Mouse (Mus musculus): ENCODE data around the gene Cyp8b1. TPM values are rescaled to one million over a fixed set of nuclear protein-coding genes. Genes with fewer than 3 reads are reported as not detected.

The Cyp8b1 gene
- polyA plus RNA-seq, 2 experiments, result not detected

- H3K4me2 ChIP-seq (replicated peaks; ENCODE audit: low read depth, low read length, severe bottlenecking), result no peak overlapping the region
- no peaks in the 10 kb centered on the region for H3K27me3 ChIP-seq (ENCODE audit: control insufficient read depth, insufficient read depth, low read length)
- no peak for ATAC-seq (ENCODE audit: low FRiP score, low read depth)
- 81% methylated on average over 4 of the region's 4 CpGs for WGBS
- no peak overlapping the region for H3K4me3 ChIP-seq (replicated peaks; ENCODE audit: low read length)
- DNase-seq (ENCODE audit: low spot score), result no peak
- H3K4me1 ChIP-seq (ENCODE audit: control insufficient read depth, insufficient read depth, low read length), result no peaks in the 10 kb centered on the region
- no peak overlapping the region for H3K9ac ChIP-seq (ENCODE audit: low read depth, low read length, severe bottlenecking)
- no peaks in the 10 kb centered on the region for H3K36me3 ChIP-seq (ENCODE audit: control insufficient read depth, insufficient read depth, low read length)
- no peak overlapping the region for H3K27ac ChIP-seq (replicated peaks; ENCODE audit: low read depth, low read length)
- no peaks in the 10 kb centered on the region for H3K9me3 ChIP-seq (ENCODE audit: control insufficient read depth, low read length)
- TF ChIP-seq POLR2A (IDR thresholded peaks at IDR 0.05; ENCODE audit: borderline replicate concordance, extremely low read depth, insufficient read depth, insufficient read length), result no peak
Observed at GRCm38 (mm10) chr9:121904319-121904718, 11.8 kb downstream of the Cyp8b1 start.

GRCm38 (mm10) chr9:121903476-121904305 lies 12.4 kb downstream of the Cyp8b1 start:
- Histone ChIP-seq H3K4me1 (ENCODE audit: control insufficient read depth, insufficient read depth, low read length) (no peaks in the 10 kb centered on the region), H3K9me3 (ENCODE audit: control insufficient read depth, low read length) (no peaks in the 10 kb centered on the region), H3K36me3 (ENCODE audit: control insufficient read depth, insufficient read depth, low read length) (no peaks in the 10 kb centered on the region), H3K4me2 (replicated peaks; ENCODE audit: low read depth, low read length, severe bottlenecking) (no peak overlapping the region), H3K4me3 (replicated peaks; ENCODE audit: low read length) (no peak overlapping the region), H3K9ac (ENCODE audit: low read depth, low read length, severe bottlenecking) (no peak overlapping the region), H3K27ac (replicated peaks; ENCODE audit: low read depth, low read length) (no peak overlapping the region), H3K27me3 (ENCODE audit: control insufficient read depth, insufficient read depth, low read length) (no peaks in the 10 kb centered on the region)
- WGBS, result 72% methylated on average over 8 of the region's 8 CpGs
- no peak for TF ChIP-seq POLR2A (IDR thresholded peaks at IDR 0.05; ENCODE audit: borderline replicate concordance, extremely low read depth, insufficient read depth, insufficient read length)
- ATAC-seq (ENCODE audit: low FRiP score, low read depth) (no peak), DNase-seq (ENCODE audit: low spot score) (no peak)

DNA sequence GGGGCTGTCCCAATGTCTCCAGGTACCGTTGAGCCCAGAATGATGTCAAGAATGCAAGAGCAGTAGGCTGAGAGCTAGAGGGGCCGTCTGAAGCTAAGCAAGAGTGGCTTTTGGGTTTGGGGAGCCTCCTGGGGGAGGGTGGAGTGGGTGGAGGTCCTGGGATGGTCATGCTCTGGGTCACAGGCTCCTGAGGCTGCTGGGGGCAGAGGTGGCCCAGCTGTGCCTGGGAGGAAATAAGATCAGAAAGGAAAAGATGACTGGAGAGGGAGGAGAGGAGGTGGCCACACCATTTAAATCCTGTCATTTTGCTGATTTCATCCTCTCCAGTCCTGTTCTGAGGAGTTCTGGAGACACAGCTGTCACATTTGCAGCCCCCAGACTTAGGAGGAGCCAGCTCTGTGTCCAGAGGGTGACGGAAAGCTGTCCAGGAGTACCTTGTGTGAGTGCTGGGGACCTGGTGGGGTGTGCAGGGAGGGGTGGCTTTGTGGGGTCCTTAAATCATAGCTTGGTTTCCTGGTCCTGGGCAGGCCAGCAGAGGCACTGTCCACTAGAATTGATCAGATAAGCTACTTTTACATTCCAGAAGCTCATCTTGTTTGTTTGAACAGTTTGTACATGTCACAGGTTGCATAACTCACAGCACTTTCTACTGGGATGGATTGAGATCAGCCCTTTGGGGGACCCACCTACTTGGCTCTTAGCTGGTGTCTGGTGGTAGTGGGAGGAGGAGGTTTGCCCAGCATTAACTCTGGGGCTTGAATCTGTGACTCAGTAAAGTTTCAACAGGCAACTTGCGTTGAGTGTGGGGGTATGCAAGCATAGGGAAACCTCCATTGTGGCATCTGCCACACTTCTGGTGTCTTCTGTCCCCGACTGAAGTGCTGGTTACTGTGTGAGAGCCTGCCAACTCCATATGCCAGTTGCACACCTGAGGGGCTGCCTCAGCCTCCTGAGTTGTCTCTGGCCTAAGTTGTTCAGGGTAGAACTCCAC lies 14.1 kb downstream of the Cyp8b1 start:
- no peaks in the 10 kb centered on the region for H3K4me1 ChIP-seq (ENCODE audit: control insufficient read depth, insufficient read depth, low read length)
- no peak overlapping the region for H3K27ac ChIP-seq (replicated peaks; ENCODE audit: low read depth, low read length)
- ATAC-seq (ENCODE audit: low FRiP score, low read depth), result no peak
- H3K9ac ChIP-seq (ENCODE audit: low read depth, low read length, severe bottlenecking), result no peak overlapping the region
- H3K4me3 ChIP-seq (replicated peaks; ENCODE audit: low read length), result no peak overlapping the region
- no peak overlapping the region for H3K4me2 ChIP-seq (replicated peaks; ENCODE audit: low read depth, low read length, severe bottlenecking)
- no peaks in the 10 kb centered on the region for H3K27me3 ChIP-seq (ENCODE audit: control insufficient read depth, insufficient read depth, low read length)
- no peak for TF ChIP-seq POLR2A (IDR thresholded peaks at IDR 0.05; ENCODE audit: borderline replicate concordance, extremely low read depth, insufficient read depth, insufficient read length)
- no peaks in the 10 kb centered on the region for H3K9me3 ChIP-seq (ENCODE audit: control insufficient read depth, low read length)
- H3K36me3 ChIP-seq (ENCODE audit: control insufficient read depth, insufficient read depth, low read length), result no peaks in the 10 kb centered on the region
- 71% methylated on average over 5 of the region's 5 CpGs for WGBS
- no peak for DNase-seq (ENCODE audit: low spot score)

- Histone ChIP-seq H3K36me3 (ENCODE audit: control insufficient read depth, insufficient read depth, low read length) (no peaks in the 10 kb centered on the region), H3K27me3 (ENCODE audit: control insufficient read depth, insufficient read depth, low read length) (no peaks in the 10 kb centered on the region), H3K27ac (replicated peaks; ENCODE audit: low read depth, low read length) (no peak overlapping the region), H3K4me1 (ENCODE audit: control insufficient read depth, insufficient read depth, low read length) (no peaks in the 10 kb centered on the region), H3K9me3 (ENCODE audit: control insufficient read depth, low read length) (no peaks in the 10 kb centered on the region), H3K4me2 (replicated peaks; ENCODE audit: low read depth, low read length, severe bottlenecking) (no peak overlapping the region), H3K4me3 (replicated peaks; ENCODE audit: low read length) (no peak overlapping the region), H3K9ac (ENCODE audit: low read depth, low read length, severe bottlenecking) (no peak overlapping the region)
- ATAC-seq (ENCODE audit: low FRiP score, low read depth) (no peak), DNase-seq (ENCODE audit: low spot score) (no peak)
- 75% methylated on average over 4 of the region's 5 CpGs for WGBS
- no peak for TF ChIP-seq POLR2A (IDR thresholded peaks at IDR 0.05; ENCODE audit: borderline replicate concordance, extremely low read depth, insufficient read depth, insufficient read length)
Observed at GRCm38 (mm10) chr9:121900282-121900855, 15.7 kb downstream of the Cyp8b1 start.

- H3K36me3 ChIP-seq (ENCODE audit: control insufficient read depth, insufficient read depth, low read length), result no peaks in the 10 kb centered on the region
- H3K4me3 ChIP-seq (replicated peaks; ENCODE audit: low read length), result no peak overlapping the region
- DNase-seq (ENCODE audit: low spot score), result no peak
- H3K9me3 ChIP-seq (ENCODE audit: control insufficient read depth, low read length), result no peaks in the 10 kb centered on the region
- no peak overlapping the region for H3K4me2 ChIP-seq (replicated peaks; ENCODE audit: low read depth, low read length, severe bottlenecking)
- H3K4me1 ChIP-seq (ENCODE audit: control insufficient read depth, insufficient read depth, low read length), result no peaks in the 10 kb centered on the region
- 68% methylated on average over 6 of the region's 6 CpGs for WGBS
- no peak for ATAC-seq (ENCODE audit: low FRiP score, low read depth)
- no peak overlapping the region for H3K9ac ChIP-seq (ENCODE audit: low read depth, low read length, severe bottlenecking)
- H3K27me3 ChIP-seq (ENCODE audit: control insufficient read depth, insufficient read depth, low read length), result no peaks in the 10 kb centered on the region
- H3K27ac ChIP-seq (replicated peaks; ENCODE audit: low read depth, low read length), result no peak overlapping the region
- TF ChIP-seq POLR2A (IDR thresholded peaks at IDR 0.05; ENCODE audit: borderline replicate concordance, extremely low read depth, insufficient read depth, insufficient read length), result no peak
Observed at GRCm38 (mm10) chr9:121899306-121899705, 16.8 kb downstream of the Cyp8b1 start.

All from limb, embryonic 14.5 days (tissue).